Mouse (Mus musculus): ENCODE results near the gene Igfbp1.

Igfbp1 gene

GRCm38 (mm10) chr11:7234981-7235609, 37.5 kb downstream of the Igfbp1 start:
- DNase-seq = no peak

GRCm38 (mm10) chr11:7236751-7237150, 39.2 kb downstream of the Igfbp1 start:
- no peak for DNase-seq

GRCm38 (mm10) chr11:7237712-7238111, 40.1 kb downstream of the Igfbp1 start:
- DNase-seq = no peak

- no peak for DNase-seq
Observed at GRCm38 (mm10) chr11:7238546-7238945, 41.0 kb downstream of the Igfbp1 start.

GRCm38 (mm10) chr11:7239041-7239740, 41.6 kb downstream of the Igfbp1 start:
- no peak for DNase-seq

GRCm38 (mm10) chr11:7244782-7245181, 47.2 kb downstream of the Igfbp1 start:
- no peak for DNase-seq

GRCm38 (mm10) chr11:7250415-7250814, 52.8 kb downstream of the Igfbp1 start:
- no peak for DNase-seq

GRCm38 (mm10) chr11:7250870-7251269, 53.3 kb downstream of the Igfbp1 start:
- no peak for DNase-seq

Data from kidney, postnatal 14 days (tissue).